Mouse (Mus musculus) brown adipose tissue, adult 24 weeks (tissue): ENCODE measurements around the gene Fam107a. TPM values are rescaled to one million over a fixed set of nuclear protein-coding genes. Genes with fewer than 3 reads are reported as not detected.

Experiments used
- H3K27ac ChIP-seq: fragments of 200-500 bp; replicated peaks from 2 replicates; pipeline ENCODE4 v1.5.1; 2012; ENCODE audit warnings: low read depth, mild to moderate bottlenecking, low read length
- H3K4me1 ChIP-seq: fragments of 200-500 bp; 2 replicates; pipeline ENCODE4 v1.6.1; 2012; ENCODE audit warnings: low read length, mixed read lengths; ENCODE audit not compliant: control insufficient read depth, insufficient read depth, insufficient read length
- H3K4me3 ChIP-seq: fragments of 200-500 bp; 2 replicates; pipeline ENCODE4 v1.5.1; 2012; ENCODE audit warnings: low read depth, mild to moderate bottlenecking, low read length, moderate library complexity; ENCODE audit not compliant: insufficient read depth
- polyA plus RNA-seq: library from polyadenylated mRNA; stranded (reverse); fragments of >200 nt; gene quantifications from 2 replicates; pipeline ENCODE4 v1.2.4, GENCODE M21; 2012; ENCODE audit not compliant: missing spikeins, insufficient read depth, insufficient read length

Fam107a gene
- polyA plus RNA-seq, 1 experiment = 2.4 TPM

- Histone ChIP-seq H3K27ac (no peak overlapping the region), H3K4me1 (peaks cover 2% of the 10 kb centered on the region; the same call in 1 of the 2 replicates), H3K4me3 (no peak overlapping the region)
These were observed 62.6 kb downstream of the Fam107a start for GRCm38 (mm10) chr14:8255076-8255729.

DNA sequence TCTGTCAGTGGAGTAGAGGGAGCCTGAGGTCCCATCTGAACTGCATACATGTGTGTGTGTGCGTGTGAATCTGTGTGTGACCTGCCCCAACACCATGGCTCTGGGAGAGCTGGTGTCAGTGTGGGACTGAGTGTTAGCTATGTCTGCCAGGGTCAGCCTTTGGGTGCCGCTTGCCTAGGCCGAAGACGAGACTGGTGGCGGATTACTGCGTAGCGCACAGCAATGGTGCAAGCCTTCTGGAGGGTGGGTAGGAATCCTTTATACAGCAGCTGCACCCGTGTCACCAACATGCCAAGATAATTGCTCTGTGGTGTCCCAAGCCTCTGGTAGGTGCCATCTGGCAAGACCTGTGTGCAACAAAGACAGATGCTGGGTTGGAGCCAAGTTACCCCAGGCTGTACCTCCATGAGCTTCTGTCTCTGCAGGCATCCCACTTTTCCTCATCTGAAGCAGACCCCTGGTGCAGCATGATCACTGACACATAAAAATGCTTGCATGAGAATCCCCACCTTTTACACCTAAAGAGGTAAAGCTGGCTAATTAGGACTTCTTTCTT lies 66.4 kb downstream of the Fam107a start:
- Histone ChIP-seq H3K27ac (no peak overlapping the region), H3K4me1 (no peaks in the 10 kb centered on the region), H3K4me3 (no peak overlapping the region)

- Histone ChIP-seq H3K27ac (no peak overlapping the region), H3K4me1 (no peaks in the 10 kb centered on the region), H3K4me3 (no peak overlapping the region)
These were observed 67.5 kb downstream of the Fam107a start for GRCm38 (mm10) chr14:8250141-8250871.

DNA sequence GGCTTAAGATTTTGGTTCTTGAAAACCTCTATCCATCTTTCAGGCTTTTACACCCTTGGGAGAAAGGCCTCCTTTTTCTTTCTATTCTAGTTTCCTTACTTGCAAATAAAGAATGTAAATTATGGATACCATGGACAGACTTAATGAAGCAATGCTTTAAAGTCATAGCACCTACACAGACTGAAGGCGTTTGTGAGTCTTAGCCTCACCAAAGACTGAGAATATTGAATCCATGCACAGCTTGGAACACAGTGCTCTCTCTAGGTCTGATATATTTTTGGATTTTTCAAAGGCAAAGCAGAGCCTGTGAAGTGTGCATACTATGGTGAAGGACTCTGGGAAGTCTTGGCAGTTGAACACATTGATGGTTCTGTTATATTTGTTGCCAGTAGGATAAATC lies 68.6 kb downstream of the Fam107a start:
- no peaks in the 10 kb centered on the region for H3K4me1 ChIP-seq
- no peak overlapping the region for H3K4me3 ChIP-seq
- H3K27ac ChIP-seq = no peak overlapping the region

DNA sequence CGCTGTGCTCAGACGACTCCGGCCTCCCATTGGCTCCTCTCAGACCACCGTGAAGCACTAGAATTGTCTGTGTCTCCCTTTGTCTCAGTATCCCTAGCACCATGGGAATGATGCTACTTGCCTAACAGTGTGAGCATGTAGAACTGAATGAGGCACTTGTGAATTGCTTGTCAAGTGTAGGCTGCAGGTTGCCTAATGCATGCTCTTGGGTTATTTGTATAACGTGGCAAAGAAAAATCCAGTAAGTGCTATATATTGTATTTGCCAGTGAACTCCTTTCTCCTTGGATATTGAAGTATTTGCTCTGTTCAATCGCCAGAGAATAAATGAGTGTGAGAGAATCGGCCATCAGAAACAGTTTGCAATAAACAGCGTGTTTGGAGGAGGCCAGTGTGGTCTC lies 70.9 kb downstream of the Fam107a start:
- H3K4me1 ChIP-seq = no peaks in the 10 kb centered on the region
- no peak overlapping the region for H3K27ac ChIP-seq
- no peak overlapping the region for H3K4me3 ChIP-seq

Other genes with a start within 250 kb of the Fam107a start
- gene Rpp14, start 237.7 kb downstream of the Fam107a start, polyA plus RNA-seq = 38.1 and 48.7 TPM in 2 replicates
- 14.4 and 20.0 TPM in 2 replicates for gene Pxk, start 219.8 kb downstream of the Fam107a start, polyA plus RNA-seq
- gene Pdhb, start 145.0 kb downstream of the Fam107a start, polyA plus RNA-seq = 1,654 and 2,434 TPM in 2 replicates
- gene Kctd6, start 103.9 kb downstream of the Fam107a start, polyA plus RNA-seq = 20.1 and 23.8 TPM in 2 replicates
- 4.3 and 4.6 TPM in 2 replicates for gene Acox2, start 58.7 kb downstream of the Fam107a start, polyA plus RNA-seq
- gene Oit1, start 60.7 kb upstream of the Fam107a start, polyA plus RNA-seq = not detected in 2 replicates